Mouse (Mus musculus): ENCODE results near the gene Arhgap4. TPM values are rescaled to one million over a fixed set of nuclear protein-coding genes. Genes with fewer than 3 reads are reported as not detected.

Gene Arhgap4
- total and polyA plus RNA-seq, 2 experiments, result 3.6 to 8.6 TPM

- H3K27ac ChIP-seq (replicated peaks; ENCODE audit: insufficient read depth, low read depth, low read length), result no peak overlapping the region
- no peaks in the 10 kb centered on the region for H3K79me2 ChIP-seq (ENCODE audit: control insufficient read depth, insufficient read depth, low read length)
- peaks cover 2% of the 10 kb centered on the region; the same call in 1 of the 2 replicates for H3K4me1 ChIP-seq (ENCODE audit: control insufficient read depth, insufficient read depth, low read length)
- DNase-seq (ENCODE audit: extremely low read depth, low read depth, low spot score), result no peak
- no peaks in the 10 kb centered on the region for H3K36me3 ChIP-seq (ENCODE audit: control insufficient read depth, insufficient read depth, low read length)
- H3K9ac ChIP-seq (ENCODE audit: low read depth, low read length), result no peak overlapping the region
- peaks cover 6% of the 10 kb centered on the region; the same call in 1 of the 2 replicates for H3K27me3 ChIP-seq (ENCODE audit: control insufficient read depth, insufficient read depth, low read length)
- WGBS, result 96% methylated on average over 1 of the region's 1 CpGs
- TF ChIP-seq CTCF (IDR thresholded peaks at IDR 0.05; ENCODE audit: low read depth, low read length) (no peak), POLR2A (IDR thresholded peaks at IDR 0.05; ENCODE audit: extremely low read depth, insufficient read depth, low read length) (no peak)
- H3K4me3 ChIP-seq (ENCODE audit: insufficient read depth, low read depth, low read length), result no peak overlapping the region
Measured at GRCm38 (mm10) chrX:73877014-73877413, 44.7 kb downstream of the Arhgap4 start.

- Histone ChIP-seq H3K4me3 (ENCODE audit: insufficient read depth, low read depth, low read length) (no peak overlapping the region), H3K4me1 (ENCODE audit: control insufficient read depth, insufficient read depth, low read length) (peaks cover 2% of the 10 kb centered on the region; the same call in 1 of the 2 replicates), H3K27ac (replicated peaks; ENCODE audit: insufficient read depth, low read depth, low read length) (no peak overlapping the region), H3K79me2 (ENCODE audit: control insufficient read depth, insufficient read depth, low read length) (no peaks in the 10 kb centered on the region), H3K36me3 (ENCODE audit: control insufficient read depth, insufficient read depth, low read length) (no peaks in the 10 kb centered on the region), H3K27me3 (ENCODE audit: control insufficient read depth, insufficient read depth, low read length) (peaks cover 6% of the 10 kb centered on the region; the same call in 1 of the 2 replicates), H3K9ac (ENCODE audit: low read depth, low read length) (no peak overlapping the region)
- 59% methylated on average over 2 of the region's 2 CpGs for WGBS
- DNase-seq (ENCODE audit: extremely low read depth, low read depth, low spot score), result no peak
- no peak for TF ChIP-seq CTCF (IDR thresholded peaks at IDR 0.05; ENCODE audit: low read depth, low read length)
- no peak for TF ChIP-seq POLR2A (IDR thresholded peaks at IDR 0.05; ENCODE audit: extremely low read depth, insufficient read depth, low read length)
Measured at GRCm38 (mm10) chrX:73875881-73876280, 45.8 kb downstream of the Arhgap4 start.

DNA sequence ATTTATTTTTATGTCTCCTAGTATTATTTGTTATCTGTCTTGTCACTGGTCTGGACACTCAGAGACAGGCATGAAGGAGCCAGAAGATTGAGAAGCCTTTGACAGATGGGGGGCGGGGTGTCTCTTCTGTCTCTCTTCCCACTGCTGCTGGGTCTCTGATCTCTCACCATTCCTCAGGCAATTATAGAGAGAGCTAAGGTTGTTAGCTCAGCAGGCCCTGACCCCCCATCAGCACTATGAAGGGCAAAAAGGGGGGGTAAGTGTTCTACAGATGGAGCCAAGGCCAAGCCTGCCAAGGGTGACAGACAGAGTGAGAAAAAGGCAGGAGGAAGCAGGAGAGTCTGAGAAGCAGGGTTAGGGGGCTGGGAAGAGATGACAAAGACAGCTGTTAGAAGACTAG lies 49.7 kb downstream of the Arhgap4 start:
- 36% methylated on average over 1 of the region's 1 CpGs for WGBS
- Histone ChIP-seq H3K27me3 (ENCODE audit: control insufficient read depth, insufficient read depth, low read length) (no peaks in the 10 kb centered on the region), H3K4me1 (ENCODE audit: control insufficient read depth, insufficient read depth, low read length) (no peaks in the 10 kb centered on the region), H3K79me2 (ENCODE audit: control insufficient read depth, insufficient read depth, low read length) (no peaks in the 10 kb centered on the region), H3K4me3 (ENCODE audit: insufficient read depth, low read depth, low read length) (no peak overlapping the region), H3K9ac (ENCODE audit: low read depth, low read length) (no peak overlapping the region), H3K36me3 (ENCODE audit: control insufficient read depth, insufficient read depth, low read length) (no peaks in the 10 kb centered on the region), H3K27ac (replicated peaks; ENCODE audit: insufficient read depth, low read depth, low read length) (no peak overlapping the region)
- no peak for DNase-seq (ENCODE audit: extremely low read depth, low read depth, low spot score)
- TF ChIP-seq POLR2A (IDR thresholded peaks at IDR 0.05; ENCODE audit: extremely low read depth, insufficient read depth, low read length) (no peak), CTCF (IDR thresholded peaks at IDR 0.05; ENCODE audit: low read depth, low read length) (no peak)

DNA sequence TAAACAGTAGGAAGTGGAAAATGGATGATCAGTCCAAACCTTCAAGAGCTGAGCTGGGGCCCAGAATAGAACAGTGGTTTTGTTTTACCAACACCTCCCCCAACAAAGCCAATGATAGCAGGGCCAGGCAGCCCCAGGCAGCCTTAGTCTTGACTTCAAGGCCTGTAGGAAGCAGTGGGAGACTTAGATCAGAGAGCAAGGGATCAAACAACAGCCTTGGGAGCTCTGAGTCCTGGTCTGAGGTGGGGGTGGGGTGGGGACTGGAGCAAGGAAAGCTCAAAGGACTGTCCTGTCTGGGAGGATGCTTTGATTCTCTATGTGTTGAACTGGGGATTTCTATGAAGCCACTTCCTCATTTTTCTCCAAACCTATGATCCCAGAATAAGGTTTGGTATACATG lies 50.2 kb downstream of the Arhgap4 start:
- Histone ChIP-seq H3K36me3 (ENCODE audit: control insufficient read depth, insufficient read depth, low read length) (no peaks in the 10 kb centered on the region), H3K4me3 (ENCODE audit: insufficient read depth, low read depth, low read length) (no peak overlapping the region), H3K4me1 (ENCODE audit: control insufficient read depth, insufficient read depth, low read length) (no peaks in the 10 kb centered on the region), H3K9ac (ENCODE audit: low read depth, low read length) (no peak overlapping the region), H3K27me3 (ENCODE audit: control insufficient read depth, insufficient read depth, low read length) (no peaks in the 10 kb centered on the region), H3K79me2 (ENCODE audit: control insufficient read depth, insufficient read depth, low read length) (no peaks in the 10 kb centered on the region), H3K27ac (replicated peaks; ENCODE audit: insufficient read depth, low read depth, low read length) (no peak overlapping the region)
- no peak for TF ChIP-seq POLR2A (IDR thresholded peaks at IDR 0.05; ENCODE audit: extremely low read depth, insufficient read depth, low read length)
- no peak for TF ChIP-seq CTCF (IDR thresholded peaks at IDR 0.05; ENCODE audit: low read depth, low read length)
- DNase-seq (ENCODE audit: extremely low read depth, low read depth, low spot score), result no peak

- Histone ChIP-seq H3K36me3 (ENCODE audit: control insufficient read depth, insufficient read depth, low read length) (no peaks in the 10 kb centered on the region), H3K79me2 (ENCODE audit: control insufficient read depth, insufficient read depth, low read length) (no peaks in the 10 kb centered on the region), H3K4me1 (ENCODE audit: control insufficient read depth, insufficient read depth, low read length) (no peaks in the 10 kb centered on the region), H3K9ac (ENCODE audit: low read depth, low read length) (no peak overlapping the region), H3K4me3 (ENCODE audit: insufficient read depth, low read depth, low read length) (no peak overlapping the region), H3K27ac (replicated peaks; ENCODE audit: insufficient read depth, low read depth, low read length) (no peak overlapping the region), H3K27me3 (ENCODE audit: control insufficient read depth, insufficient read depth, low read length) (no peaks in the 10 kb centered on the region)
- no peak for DNase-seq (ENCODE audit: extremely low read depth, low read depth, low spot score)
- 4% methylated on average over 5 of the region's 5 CpGs for WGBS
- TF ChIP-seq CTCF (IDR thresholded peaks at IDR 0.05; ENCODE audit: low read depth, low read length) (no peak), POLR2A (IDR thresholded peaks at IDR 0.05; ENCODE audit: extremely low read depth, insufficient read depth, low read length) (no peak)
Measured at GRCm38 (mm10) chrX:73869334-73869733, 52.3 kb downstream of the Arhgap4 start.

DNA sequence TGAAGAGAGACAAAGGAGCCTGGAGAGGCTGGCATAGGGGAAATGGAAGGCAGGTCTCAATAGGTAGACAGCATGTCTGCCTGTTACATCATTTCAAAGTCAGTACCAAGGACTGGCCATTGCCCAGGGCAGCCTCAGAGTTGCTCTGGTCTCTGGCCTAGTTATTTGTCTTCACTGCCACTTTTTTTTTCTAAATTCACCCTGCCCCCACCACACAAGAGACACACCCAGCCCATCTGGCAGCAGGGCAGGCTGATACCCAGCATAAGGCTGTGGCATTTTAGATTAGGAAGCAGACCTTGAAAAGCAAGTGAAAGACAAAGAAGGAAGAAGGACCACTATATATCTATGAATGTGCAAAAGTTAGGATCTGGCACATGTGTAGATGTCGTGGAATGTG lies 53.8 kb downstream of the Arhgap4 start:
- no peak overlapping the region for H3K4me3 ChIP-seq (ENCODE audit: insufficient read depth, low read depth, low read length)
- no peak for TF ChIP-seq POLR2A (IDR thresholded peaks at IDR 0.05; ENCODE audit: extremely low read depth, insufficient read depth, low read length)
- TF ChIP-seq CTCF (IDR thresholded peaks at IDR 0.05; ENCODE audit: low read depth, low read length), result no peak
- H3K27me3 ChIP-seq (ENCODE audit: control insufficient read depth, insufficient read depth, low read length), result no peaks in the 10 kb centered on the region
- H3K36me3 ChIP-seq (ENCODE audit: control insufficient read depth, insufficient read depth, low read length), result no peaks in the 10 kb centered on the region
- H3K9ac ChIP-seq (ENCODE audit: low read depth, low read length), result no peak overlapping the region
- no peak for DNase-seq (ENCODE audit: extremely low read depth, low read depth, low spot score)
- 80% methylated on average over 1 of the region's 1 CpGs for WGBS
- H3K79me2 ChIP-seq (ENCODE audit: control insufficient read depth, insufficient read depth, low read length), result no peaks in the 10 kb centered on the region
- H3K4me1 ChIP-seq (ENCODE audit: control insufficient read depth, insufficient read depth, low read length), result no peaks in the 10 kb centered on the region
- no peak overlapping the region for H3K27ac ChIP-seq (replicated peaks; ENCODE audit: insufficient read depth, low read depth, low read length)
